Mouse (Mus musculus): ENCODE results near the gene Zfp366. TPM values are rescaled to one million over a fixed set of nuclear protein-coding genes. Genes with fewer than 3 reads are reported as not detected.

Zfp366 gene
- polyA plus RNA-seq, 1 experiment = not detected

DNA sequence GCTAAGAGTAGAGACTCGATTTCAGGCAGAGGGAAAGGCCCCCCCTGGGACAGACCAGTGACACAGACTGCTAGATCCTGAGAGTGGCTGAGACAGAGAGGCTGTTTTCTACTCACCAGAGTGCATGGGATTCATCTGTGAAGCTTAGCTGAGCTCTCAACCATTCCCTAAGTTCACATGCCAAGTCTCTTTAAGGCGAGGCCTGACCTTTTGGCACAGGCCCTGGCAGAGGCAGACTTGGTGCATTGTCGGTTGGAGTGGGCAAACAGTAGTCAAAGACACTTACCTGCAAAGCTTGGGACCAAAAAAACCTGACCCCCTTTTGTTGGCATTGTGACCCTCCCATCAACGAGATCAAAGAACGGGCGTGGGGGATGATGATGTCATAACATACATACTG, 34.0 kb upstream of the Zfp366 start:
- Histone ChIP-seq H3K4me3 (ENCODE audit: low read depth, low read length) (no peak overlapping the region), H3K36me3 (ENCODE audit: control insufficient read depth, insufficient read depth, low read length, poor library complexity, severe bottlenecking) (no peaks in the 10 kb centered on the region), H3K27me3 (ENCODE audit: control insufficient read depth, insufficient read depth, low read length, poor library complexity, severe bottlenecking) (no peaks in the 10 kb centered on the region), H3K4me1 (ENCODE audit: control insufficient read depth, insufficient read depth, low read length) (no peaks in the 10 kb centered on the region), H3K27ac (ENCODE audit: insufficient read depth, low read length) (no peak overlapping the region), H3K9me3 (replicated peaks; ENCODE audit: control insufficient read depth, insufficient read depth, low read length, poor library complexity, severe bottlenecking) (no peaks in the 10 kb centered on the region), H3K9ac (ENCODE audit: low read depth, poor library complexity, severe bottlenecking) (no peak overlapping the region)
- TF ChIP-seq CTCF (IDR thresholded peaks at IDR 0.05; ENCODE audit: low read depth, low read length) = no peak
- no peak for TF ChIP-seq EP300 (IDR thresholded peaks at IDR 0.05; ENCODE audit: insufficient read depth, low read depth, low read length)
- TF ChIP-seq POLR2A (IDR thresholded peaks at IDR 0.05; ENCODE audit: insufficient read depth, low read length) = no peak

DNA sequence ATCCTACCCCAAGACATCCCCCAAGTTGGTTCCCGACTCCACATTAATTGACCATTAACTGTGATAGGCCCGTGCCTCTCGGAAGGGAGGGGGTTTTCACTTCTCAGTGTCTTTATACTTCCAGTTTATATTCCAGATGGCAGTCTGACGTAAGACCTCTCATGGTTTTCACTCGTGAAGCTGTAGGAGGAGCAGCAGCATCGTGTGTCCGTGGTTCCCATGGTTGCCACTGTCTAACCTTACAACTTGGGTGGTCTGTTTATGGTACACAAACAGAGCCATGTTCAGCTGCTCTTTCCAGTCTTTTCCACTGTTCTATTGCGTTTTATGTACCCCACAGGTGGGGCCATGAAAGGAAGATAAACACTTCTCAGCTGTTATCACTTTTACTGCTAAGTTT, 33.5 kb upstream of the Zfp366 start:
- Histone ChIP-seq H3K9me3 (replicated peaks; ENCODE audit: control insufficient read depth, insufficient read depth, low read length, poor library complexity, severe bottlenecking) (no peaks in the 10 kb centered on the region), H3K4me1 (ENCODE audit: control insufficient read depth, insufficient read depth, low read length) (no peaks in the 10 kb centered on the region), H3K27me3 (ENCODE audit: control insufficient read depth, insufficient read depth, low read length, poor library complexity, severe bottlenecking) (no peaks in the 10 kb centered on the region), H3K36me3 (ENCODE audit: control insufficient read depth, insufficient read depth, low read length, poor library complexity, severe bottlenecking) (no peaks in the 10 kb centered on the region), H3K27ac (ENCODE audit: insufficient read depth, low read length) (no peak overlapping the region), H3K4me3 (ENCODE audit: low read depth, low read length) (no peak overlapping the region), H3K9ac (ENCODE audit: low read depth, poor library complexity, severe bottlenecking) (no peak overlapping the region)
- TF ChIP-seq CTCF (IDR thresholded peaks at IDR 0.05; ENCODE audit: low read depth, low read length) (no peak), POLR2A (IDR thresholded peaks at IDR 0.05; ENCODE audit: insufficient read depth, low read length) (no peak), EP300 (IDR thresholded peaks at IDR 0.05; ENCODE audit: insufficient read depth, low read depth, low read length) (no peak)

- Histone ChIP-seq H3K9me3 (replicated peaks; ENCODE audit: control insufficient read depth, insufficient read depth, low read length, poor library complexity, severe bottlenecking) (no peaks in the 10 kb centered on the region; the same call in 1 of the 2 replicates), H3K4me1 (ENCODE audit: control insufficient read depth, insufficient read depth, low read length) (no peaks in the 10 kb centered on the region), H3K4me3 (ENCODE audit: low read depth, low read length) (peak overlapping the region; percentile 13; the same call in 1 of the 2 replicates), H3K27me3 (ENCODE audit: control insufficient read depth, insufficient read depth, low read length, poor library complexity, severe bottlenecking) (no peaks in the 10 kb centered on the region), H3K9ac (ENCODE audit: low read depth, poor library complexity, severe bottlenecking) (no peak overlapping the region), H3K27ac (ENCODE audit: insufficient read depth, low read length) (no peak overlapping the region), H3K36me3 (ENCODE audit: control insufficient read depth, insufficient read depth, low read length, poor library complexity, severe bottlenecking) (no peaks in the 10 kb centered on the region)
- TF ChIP-seq EP300 (IDR thresholded peaks at IDR 0.05; ENCODE audit: insufficient read depth, low read depth, low read length) = no peak
Measured at GRCm38 (mm10) chr13:99152305-99152930, 32.2 kb upstream of the Zfp366 start.

DNA sequence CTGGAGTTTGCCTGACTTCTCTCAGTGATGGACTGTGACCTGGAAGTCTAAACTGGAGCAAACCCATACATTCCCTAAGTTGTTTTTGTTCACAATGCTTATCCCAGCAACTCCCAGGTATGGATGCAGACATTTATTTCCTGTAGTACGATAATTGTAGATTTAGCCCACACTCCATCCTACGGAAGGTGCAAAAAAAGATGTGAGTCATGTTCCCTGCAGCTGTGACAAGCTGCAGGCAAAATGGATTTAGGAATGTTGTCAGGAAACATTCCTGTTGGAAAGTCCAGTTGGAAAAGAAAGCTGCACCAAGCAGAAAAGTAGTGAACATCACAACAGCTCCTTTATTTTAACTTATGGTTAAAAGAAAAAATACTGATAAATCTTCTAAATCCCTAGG, 26.9 kb upstream of the Zfp366 start:
- Histone ChIP-seq H3K27me3 (ENCODE audit: control insufficient read depth, insufficient read depth, low read length, poor library complexity, severe bottlenecking) (no peaks in the 10 kb centered on the region), H3K4me1 (ENCODE audit: control insufficient read depth, insufficient read depth, low read length) (no peaks in the 10 kb centered on the region), H3K36me3 (ENCODE audit: control insufficient read depth, insufficient read depth, low read length, poor library complexity, severe bottlenecking) (no peaks in the 10 kb centered on the region), H3K27ac (ENCODE audit: insufficient read depth, low read length) (no peak overlapping the region), H3K4me3 (ENCODE audit: low read depth, low read length) (no peak overlapping the region), H3K9ac (ENCODE audit: low read depth, poor library complexity, severe bottlenecking) (no peak overlapping the region), H3K9me3 (replicated peaks; ENCODE audit: control insufficient read depth, insufficient read depth, low read length, poor library complexity, severe bottlenecking) (no peaks in the 10 kb centered on the region; the same call in 1 of the 2 replicates)
- TF ChIP-seq POLR2A (IDR thresholded peaks at IDR 0.05; ENCODE audit: insufficient read depth, low read length) (no peak), EP300 (IDR thresholded peaks at IDR 0.05; ENCODE audit: insufficient read depth, low read depth, low read length) (no peak), CTCF (IDR thresholded peaks at IDR 0.05; ENCODE audit: low read depth, low read length) (no peak)

GRCm38 (mm10) chr13:99158773-99159172, 25.9 kb upstream of the Zfp366 start:
- Histone ChIP-seq H3K9ac (ENCODE audit: low read depth, poor library complexity, severe bottlenecking) (no peak overlapping the region), H3K4me3 (ENCODE audit: low read depth, low read length) (no peak overlapping the region), H3K9me3 (replicated peaks; ENCODE audit: control insufficient read depth, insufficient read depth, low read length, poor library complexity, severe bottlenecking) (no peaks in the 10 kb centered on the region; the same call in 1 of the 2 replicates), H3K4me1 (ENCODE audit: control insufficient read depth, insufficient read depth, low read length) (no peaks in the 10 kb centered on the region), H3K27ac (ENCODE audit: insufficient read depth, low read length) (no peak overlapping the region), H3K36me3 (ENCODE audit: control insufficient read depth, insufficient read depth, low read length, poor library complexity, severe bottlenecking) (no peaks in the 10 kb centered on the region), H3K27me3 (ENCODE audit: control insufficient read depth, insufficient read depth, low read length, poor library complexity, severe bottlenecking) (no peaks in the 10 kb centered on the region)
- TF ChIP-seq EP300 (IDR thresholded peaks at IDR 0.05; ENCODE audit: insufficient read depth, low read depth, low read length) (no peak), CTCF (IDR thresholded peaks at IDR 0.05; ENCODE audit: low read depth, low read length) (no peak), POLR2A (IDR thresholded peaks at IDR 0.05; ENCODE audit: insufficient read depth, low read length) (no peak)

DNA sequence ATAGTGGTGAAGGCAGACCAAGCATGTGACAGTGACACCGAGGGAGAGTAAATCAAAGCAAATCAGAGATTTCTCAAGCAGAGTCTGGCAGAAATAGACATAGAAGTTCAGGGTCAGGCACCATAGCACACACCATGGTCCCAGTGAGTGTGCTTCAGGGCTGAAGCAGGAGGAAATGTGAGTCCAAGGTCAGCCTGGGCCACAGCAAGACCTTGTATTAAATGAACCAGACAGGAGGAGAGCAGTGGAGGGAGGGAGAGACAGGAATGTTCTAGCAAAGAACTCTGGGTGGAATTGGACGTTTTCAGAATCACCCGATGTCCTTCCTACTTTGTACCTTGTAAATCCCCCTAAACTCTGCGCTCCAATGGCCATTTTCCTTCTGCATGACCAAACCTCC, 21.6 kb upstream of the Zfp366 start:
- TF ChIP-seq CTCF (IDR thresholded peaks at IDR 0.05; ENCODE audit: low read depth, low read length) (no peak), POLR2A (IDR thresholded peaks at IDR 0.05; ENCODE audit: insufficient read depth, low read length) (no peak), EP300 (IDR thresholded peaks at IDR 0.05; ENCODE audit: insufficient read depth, low read depth, low read length) (no peak)
- Histone ChIP-seq H3K9me3 (replicated peaks; ENCODE audit: control insufficient read depth, insufficient read depth, low read length, poor library complexity, severe bottlenecking) (no peaks in the 10 kb centered on the region), H3K9ac (ENCODE audit: low read depth, poor library complexity, severe bottlenecking) (no peak overlapping the region), H3K27me3 (ENCODE audit: control insufficient read depth, insufficient read depth, low read length, poor library complexity, severe bottlenecking) (no peaks in the 10 kb centered on the region), H3K4me3 (ENCODE audit: low read depth, low read length) (no peak overlapping the region), H3K4me1 (ENCODE audit: control insufficient read depth, insufficient read depth, low read length) (no peaks in the 10 kb centered on the region), H3K36me3 (ENCODE audit: control insufficient read depth, insufficient read depth, low read length, poor library complexity, severe bottlenecking) (no peaks in the 10 kb centered on the region), H3K27ac (ENCODE audit: insufficient read depth, low read length) (no peak overlapping the region)

All from ES-Bruce4 (cell line).